Mouse (Mus musculus) forebrain, embryonic 15.5 days (tissue): ENCODE measurements around the gene Rad50. TPM values are rescaled to one million over a fixed set of nuclear protein-coding genes. Genes with fewer than 3 reads are reported as not detected.
A peak's percentile ranks its signal among the peaks of the same experiment; 100 is the strongest.

ENCODE experiments used
- ATAC-seq: fragments of 200-750 bp; cut with Nextera tagmentation; replicated peaks from 2 replicates; pipeline ENCODE4 v1.8.0; 2017; ENCODE audit warnings: mild to moderate bottlenecking, moderate TSS enrichment, moderate library complexity
- H3K27ac ChIP-seq: fragments of 300-500 bp; sonication (generic); replicated peaks from 2 replicates; pipeline ENCODE4 v1.5.1; 2015; ENCODE audit warnings: mild to moderate bottlenecking, inconsistent platforms
- H3K27me3 ChIP-seq: fragments of 300-500 bp; sonication (generic); 2 replicates; pipeline ENCODE4 v1.6.1; 2015; ENCODE audit warnings: inconsistent platforms
- H3K36me3 ChIP-seq: fragments of 300-500 bp; sonication (generic); 2 replicates; pipeline ENCODE4 v1.6.1; 2015; ENCODE audit warnings: mild to moderate bottlenecking, inconsistent platforms
- H3K4me1 ChIP-seq: fragments of 300-500 bp; sonication (generic); 2 replicates; pipeline ENCODE4 v1.6.1; 2015; ENCODE audit warnings: inconsistent platforms
- H3K4me2 ChIP-seq: fragments of 300-500 bp; sonication (generic); replicated peaks from 2 replicates; pipeline ENCODE4 v1.6.1; 2015; ENCODE audit warnings: mild to moderate bottlenecking, inconsistent platforms
- H3K4me3 ChIP-seq: fragments of 300-500 bp; sonication (generic); 2 replicates; pipeline ENCODE4 v1.5.1; 2015; ENCODE audit warnings: mild to moderate bottlenecking, inconsistent platforms
- H3K9ac ChIP-seq: fragments of 300-500 bp; sonication (generic); replicated peaks from 2 replicates; pipeline ENCODE4 v1.6.1; 2015; ENCODE audit warnings: mild to moderate bottlenecking, inconsistent platforms
- H3K9me3 ChIP-seq: fragments of 300-500 bp; sonication (generic); 2 replicates; pipeline ENCODE4 v1.6.1; 2016; ENCODE audit warnings: inconsistent platforms
- WGBS: fragments of 180-500 bp; shearing (Covaris S2); methylation state at CpG from one replicate; pipeline ENCODE4 v1.1.7; 2015; ENCODE audit warnings: mixed read lengths; 5-methylcytosine and 5-hydroxymethylcytosine counted together
- polyA plus RNA-seq: library from polyadenylated mRNA; unstranded; fragments of >200 nt; fragmentation: Nextera tagmentation; extraction: Ambion mirVana; gene quantifications from 2 replicates; pipeline ENCODE4 v1.2.1, GENCODE M21; 2015

Gene Rad50
- polyA plus RNA-seq = 14.0 and 15.2 TPM in 2 replicates

DNA sequence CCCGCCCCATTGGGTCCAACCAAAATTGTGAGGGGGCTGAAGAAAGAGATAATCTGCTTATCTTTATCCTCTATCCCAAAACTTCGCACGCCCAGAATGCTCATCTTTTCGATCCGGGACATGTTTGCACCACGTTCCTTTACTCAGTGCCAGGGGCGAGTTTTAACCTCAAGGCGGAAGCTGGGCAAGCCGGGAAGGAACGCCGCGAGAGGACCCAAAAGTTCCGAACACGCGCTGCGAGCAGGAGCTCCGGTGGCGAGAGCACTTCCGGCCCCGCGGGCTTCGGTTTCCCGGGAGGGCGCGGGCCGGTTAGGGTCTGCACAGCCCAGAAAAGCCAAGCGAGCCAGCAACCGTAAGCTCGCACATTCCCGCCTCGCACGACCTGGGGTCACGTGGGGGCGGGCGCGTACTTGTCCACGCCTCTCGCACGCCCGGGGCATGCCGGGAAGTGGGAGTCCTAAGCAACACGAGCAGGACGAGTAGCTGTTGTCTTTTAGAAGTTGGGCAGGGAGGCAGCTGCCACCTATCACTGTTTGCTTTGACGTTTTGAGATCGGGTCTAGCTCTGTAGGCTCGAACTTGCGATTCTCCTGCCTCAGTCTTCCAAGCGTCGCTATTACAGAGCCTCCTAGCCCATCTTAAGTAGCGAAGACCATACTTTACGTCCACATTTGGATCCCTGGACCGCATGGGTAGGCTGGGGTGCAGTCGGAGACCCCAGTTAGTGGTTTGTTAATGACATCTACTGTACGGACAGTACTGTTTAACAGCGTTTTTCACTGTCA, at the start of gene Rad50:
TSS of gene Rad50 (minus strand) at position 386 of the 784 bp plus-strand sequence.
- peak; percentile 98 for ATAC-seq
- Histone ChIP-seq H3K9me3 (no peaks in the 10 kb centered on the region), H3K4me2 (peak within 1 kb of the TSS; percentile 83), H3K36me3 (no peaks in the 10 kb centered on the region), H3K27ac (peak within 1 kb of the TSS; percentile 28), H3K4me3 (peak within 1 kb of the TSS; percentile 58), H3K27me3 (no peaks in the 10 kb centered on the region), H3K4me1 (peaks cover 9% of the 10 kb centered on the region), H3K9ac (peak within 1 kb of the TSS; percentile 51)
- 4% methylated on average over 55 of the region's 55 CpGs for WGBS

DNA sequence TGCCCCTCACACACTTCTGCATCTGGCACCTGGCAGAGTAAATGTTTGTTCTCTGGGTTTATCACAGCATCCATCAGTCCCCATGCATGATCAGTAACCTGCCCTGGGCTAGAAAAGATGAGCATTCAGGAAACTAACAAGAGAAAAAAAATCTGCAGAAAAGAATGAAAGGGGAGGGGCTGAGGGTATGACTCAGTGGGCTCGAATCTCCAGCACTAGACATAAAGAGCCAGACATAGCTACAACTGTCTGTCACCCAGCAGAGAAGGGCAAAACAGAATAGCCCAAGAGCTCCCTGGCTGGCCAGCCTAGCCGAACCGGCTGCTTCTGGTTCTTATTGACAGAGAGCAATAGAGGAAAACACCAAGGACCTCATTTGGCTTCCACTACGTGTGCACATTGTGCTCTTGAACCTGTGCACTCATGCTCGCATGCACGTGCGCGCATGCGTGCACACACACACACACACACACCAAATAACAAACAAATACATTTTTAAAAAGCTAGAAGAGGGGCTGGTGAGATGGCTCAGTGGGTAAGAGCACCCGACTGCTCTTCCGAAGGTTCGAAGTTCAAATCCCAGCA, 48.0 kb upstream of the Rad50 start:
- WGBS = 83% methylated on average over 12 of the region's 12 CpGs
- Histone ChIP-seq H3K27me3 (no peaks in the 10 kb centered on the region), H3K36me3 (no peaks in the 10 kb centered on the region), H3K27ac (no peak overlapping the region), H3K4me2 (no peak overlapping the region), H3K9me3 (no peaks in the 10 kb centered on the region), H3K4me3 (no peak overlapping the region), H3K9ac (no peak overlapping the region), H3K4me1 (peaks cover 7% of the 10 kb centered on the region)
- no peak for ATAC-seq

GRCm38 (mm10) chr11:53749716-53750352, 42.7 kb upstream of the Rad50 start:
- Histone ChIP-seq H3K9ac (no peak overlapping the region), H3K4me2 (no peak overlapping the region), H3K36me3 (no peaks in the 10 kb centered on the region), H3K4me1 (no peaks in the 10 kb centered on the region), H3K9me3 (no peaks in the 10 kb centered on the region), H3K27me3 (no peaks in the 10 kb centered on the region), H3K4me3 (no peak overlapping the region), H3K27ac (no peak overlapping the region)
- no peak for ATAC-seq
- WGBS = 43% methylated on average over 5 of the region's 5 CpGs

DNA sequence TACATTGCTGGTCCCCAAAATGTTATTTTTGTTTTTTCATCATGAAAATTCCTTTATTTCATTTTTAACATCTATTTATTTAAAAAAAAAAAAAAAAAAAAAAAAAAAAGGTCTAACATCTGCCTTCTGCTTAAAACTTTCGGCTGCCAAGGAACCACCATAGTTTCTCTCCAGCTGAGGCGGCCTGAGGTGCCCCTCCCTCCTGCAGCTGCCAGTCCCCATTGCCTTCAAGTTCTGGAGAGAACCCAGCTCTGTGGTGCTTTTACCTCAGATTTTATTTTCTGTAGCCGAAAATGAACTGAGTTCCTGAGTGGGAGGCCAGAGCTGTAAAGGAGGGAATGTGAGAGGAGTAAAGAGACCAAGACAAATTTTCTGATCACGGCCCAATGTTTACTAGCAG, 42.2 kb upstream of the Rad50 start:
- no peaks in the 10 kb centered on the region for H3K9me3 ChIP-seq
- H3K27ac ChIP-seq = no peak overlapping the region
- no peaks in the 10 kb centered on the region for H3K27me3 ChIP-seq
- H3K4me3 ChIP-seq = no peak overlapping the region
- no peaks in the 10 kb centered on the region for H3K4me1 ChIP-seq
- H3K9ac ChIP-seq = no peak overlapping the region
- no peak for ATAC-seq
- no peak overlapping the region for H3K4me2 ChIP-seq
- WGBS = 66% methylated on average over 4 of the region's 4 CpGs
- no peaks in the 10 kb centered on the region for H3K36me3 ChIP-seq

- Histone ChIP-seq H3K27me3 (0 out of 2 replicates have a peak, but pooled peaks cover under 1% of the 10 kb centered on the region), H3K27ac (no peak overlapping the region), H3K9me3 (no peaks in the 10 kb centered on the region), H3K4me2 (no peak overlapping the region), H3K36me3 (no peaks in the 10 kb centered on the region), H3K9ac (no peak overlapping the region), H3K4me1 (no peaks in the 10 kb centered on the region), H3K4me3 (no peak overlapping the region)
- no peak for ATAC-seq
- whole genome bisulfite sequencing = 93% methylated on average over 6 of the region's 6 CpGs
Observed at GRCm38 (mm10) chr11:53748614-53749013, 41.5 kb upstream of the Rad50 start.

GRCm38 (mm10) chr11:53747985-53748384, 40.9 kb upstream of the Rad50 start:
- Histone ChIP-seq H3K4me2 (no peak overlapping the region), H3K36me3 (no peaks in the 10 kb centered on the region), H3K9me3 (no peaks in the 10 kb centered on the region), H3K27me3 (0 out of 2 replicates have a peak, but pooled peaks cover 3% of the 10 kb centered on the region), H3K9ac (no peak overlapping the region), H3K27ac (no peak overlapping the region), H3K4me1 (no peaks in the 10 kb centered on the region), H3K4me3 (no peak overlapping the region)
- no peak for ATAC-seq
- WGBS = 92% methylated on average over 9 of the region's 9 CpGs

GRCm38 (mm10) chr11:53745260-53745659, 38.1 kb upstream of the Rad50 start:
- Histone ChIP-seq H3K4me2 (no peak overlapping the region), H3K9ac (no peak overlapping the region), H3K4me1 (no peaks in the 10 kb centered on the region), H3K9me3 (no peaks in the 10 kb centered on the region), H3K27me3 (0 out of 2 replicates have a peak, but pooled peaks cover 3% of the 10 kb centered on the region), H3K4me3 (no peak overlapping the region), H3K36me3 (no peaks in the 10 kb centered on the region), H3K27ac (no peak overlapping the region)
- WGBS = 93% methylated on average over 2 of the region's 2 CpGs
- no peak for ATAC-seq

GRCm38 (mm10) chr11:53742353-53742752, 35.2 kb upstream of the Rad50 start:
- Histone ChIP-seq H3K4me1 (no peaks in the 10 kb centered on the region), H3K27ac (no peak overlapping the region), H3K27me3 (0 out of 2 replicates have a peak, but pooled peaks cover 3% of the 10 kb centered on the region), H3K4me3 (no peak overlapping the region), H3K9me3 (no peaks in the 10 kb centered on the region), H3K9ac (no peak overlapping the region), H3K4me2 (no peak overlapping the region), H3K36me3 (no peaks in the 10 kb centered on the region)
- 1% methylated on average over 5 of the region's 5 CpGs for WGBS
- ATAC-seq = no peak

- H3K27ac ChIP-seq = no peak overlapping the region
- WGBS = 41% methylated on average over 6 of the region's 6 CpGs
- peak; percentile 23; the same call in 1 of the 2 replicates for ATAC-seq
Observed at GRCm38 (mm10) chr11:53737573-53737946, 30.4 kb upstream of the Rad50 start.

DNA sequence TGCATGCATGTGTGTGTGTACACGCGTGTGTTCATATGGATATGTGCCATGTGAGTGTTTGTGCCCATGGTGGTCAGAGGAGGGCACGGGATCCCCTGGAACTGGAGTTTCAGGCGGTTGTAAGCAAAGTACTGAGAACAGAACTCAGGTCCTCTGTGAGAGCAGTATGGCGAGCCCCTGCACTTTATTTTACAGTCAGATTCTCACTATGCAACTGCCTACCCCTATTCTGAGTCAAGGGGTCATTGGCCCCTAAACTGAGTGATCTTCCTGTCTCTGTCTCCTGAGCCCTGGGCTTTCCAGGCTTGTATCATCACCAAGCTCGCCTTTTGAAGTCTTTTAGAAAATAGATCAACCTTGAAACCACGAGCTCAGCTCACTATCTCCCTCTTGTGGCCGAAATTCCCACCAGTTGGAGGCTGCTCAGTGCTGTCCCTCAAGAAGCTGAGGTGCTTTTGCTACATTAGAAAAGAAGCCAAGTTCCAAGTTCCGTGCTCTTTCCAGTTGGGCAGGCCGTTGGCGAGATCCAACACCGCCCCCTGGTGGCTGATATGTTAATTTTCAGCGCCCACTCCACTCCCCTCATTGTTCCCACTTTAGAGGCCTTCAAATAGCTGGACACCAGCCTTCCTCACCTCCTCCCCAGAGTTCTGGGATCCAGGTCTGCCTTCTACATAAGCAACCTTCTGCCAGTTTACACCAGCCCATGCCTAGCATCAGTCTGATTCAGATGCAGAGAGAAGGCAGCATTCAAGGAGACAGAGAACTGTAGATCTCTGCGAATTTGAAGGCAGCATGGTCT, 29.9 kb upstream of the Rad50 start:
- WGBS = 48% methylated on average over 14 of the region's 14 CpGs
- H3K27me3 ChIP-seq = no peaks in the 10 kb centered on the region
- no peak overlapping the region for H3K4me2 ChIP-seq
- ATAC-seq = peak; percentile 32
- H3K4me3 ChIP-seq = no peak overlapping the region
- H3K9ac ChIP-seq = no peak overlapping the region
- no peaks in the 10 kb centered on the region for H3K4me1 ChIP-seq
- no peaks in the 10 kb centered on the region for H3K9me3 ChIP-seq
- no peak overlapping the region for H3K27ac ChIP-seq
- H3K36me3 ChIP-seq = no peaks in the 10 kb centered on the region

More at GRCm38 (mm10) chr11:53737573-53737946, 30.4 kb upstream of the Rad50 start:
- no peaks in the 10 kb centered on the region for H3K36me3 ChIP-seq
- no peaks in the 10 kb centered on the region for H3K4me1 ChIP-seq
- H3K9ac ChIP-seq = no peak overlapping the region
- H3K4me3 ChIP-seq = no peak overlapping the region
- no peaks in the 10 kb centered on the region for H3K9me3 ChIP-seq
- no peak overlapping the region for H3K4me2 ChIP-seq
- H3K27me3 ChIP-seq = no peaks in the 10 kb centered on the region

- Histone ChIP-seq H3K27me3 (no peaks in the 10 kb centered on the region), H3K9me3 (no peaks in the 10 kb centered on the region), H3K4me2 (peak overlapping the region; percentile 45), H3K4me3 (peak overlapping the region; percentile 18), H3K27ac (no peak overlapping the region), H3K9ac (0 out of 2 replicates have a peak overlapping the region, but pooled peaks have one; percentile 27), H3K4me1 (no peaks in the 10 kb centered on the region), H3K36me3 (no peaks in the 10 kb centered on the region)
- ATAC-seq = peak; percentile 92
- WGBS = 24% methylated on average over 17 of the region's 17 CpGs
Observed at GRCm38 (mm10) chr11:53735682-53736245, 28.6 kb upstream of the Rad50 start.
